Mouse (Mus musculus) adrenal gland, adult 2 months (tissue): Measurements from ENCODE around the gene Cfd. TPM values are rescaled to one million over a fixed set of nuclear protein-coding genes. Genes with fewer than 3 reads are reported as not detected.
A peak's percentile ranks its signal among the peaks of the same experiment; 100 is the strongest.

ENCODE experiments used
- DNase-seq: peaks from one replicate; pipeline ENCODE4 v3.0.0; 2021
- polyA plus RNA-seq: library from polyadenylated mRNA; depleted of rRNA; stranded (reverse); fragments of >200 nt; gene quantifications from 2 replicates; pipeline ENCODE4 v1.2.3, GENCODE M21; 2012
- total RNA-seq, 2 experiments: library from RNA; stranded (reverse); gene quantifications; 2 replicates each; pipeline ENCODE4 v1.2.3; 2021

The Cfd gene
- total and polyA plus RNA-seq, 3 experiments = 2,358 to 4,988 (median 4,405) TPM

DNA sequence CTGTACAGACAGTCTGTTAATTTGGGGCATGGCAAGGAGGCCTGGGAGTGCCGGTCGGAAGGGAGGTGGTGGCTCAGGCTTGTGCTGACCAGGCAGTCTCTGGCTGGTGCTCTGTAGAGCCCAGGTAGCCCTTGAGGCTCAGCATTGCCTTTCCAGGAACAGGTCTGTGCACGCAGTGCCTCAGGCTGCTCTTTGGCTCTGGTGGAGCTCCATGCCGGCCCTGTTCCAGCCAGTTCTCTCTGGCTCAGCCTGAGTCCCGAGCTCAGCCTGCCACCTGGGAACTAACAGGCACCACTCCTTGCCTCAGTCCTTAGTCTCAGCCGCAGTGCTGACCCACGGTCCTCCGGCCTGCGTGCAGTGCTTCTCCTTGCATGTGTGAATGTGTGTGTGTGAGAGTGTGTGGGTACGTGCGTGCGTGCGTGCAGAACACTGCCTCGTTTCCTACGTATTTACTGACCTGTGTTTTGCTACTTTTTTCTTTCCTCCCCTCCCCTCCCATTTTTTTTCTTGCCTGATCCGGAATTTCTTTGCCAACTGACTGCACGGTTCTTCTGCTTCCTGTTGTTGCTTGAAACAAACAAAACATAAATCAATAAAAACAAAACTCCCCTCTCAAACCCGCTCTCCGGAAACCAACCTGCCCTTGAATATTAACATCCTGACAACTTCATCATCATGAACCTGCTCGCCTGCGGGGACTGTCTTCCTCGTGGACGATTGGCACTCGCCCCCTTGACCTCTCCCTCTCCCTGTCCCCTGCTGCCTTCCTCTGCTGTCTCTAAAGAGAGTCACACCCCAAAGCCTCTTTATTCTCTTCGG lies 29.2 kb upstream of the Cfd start:
- peak; percentile 16 for DNase-seq

DNA sequence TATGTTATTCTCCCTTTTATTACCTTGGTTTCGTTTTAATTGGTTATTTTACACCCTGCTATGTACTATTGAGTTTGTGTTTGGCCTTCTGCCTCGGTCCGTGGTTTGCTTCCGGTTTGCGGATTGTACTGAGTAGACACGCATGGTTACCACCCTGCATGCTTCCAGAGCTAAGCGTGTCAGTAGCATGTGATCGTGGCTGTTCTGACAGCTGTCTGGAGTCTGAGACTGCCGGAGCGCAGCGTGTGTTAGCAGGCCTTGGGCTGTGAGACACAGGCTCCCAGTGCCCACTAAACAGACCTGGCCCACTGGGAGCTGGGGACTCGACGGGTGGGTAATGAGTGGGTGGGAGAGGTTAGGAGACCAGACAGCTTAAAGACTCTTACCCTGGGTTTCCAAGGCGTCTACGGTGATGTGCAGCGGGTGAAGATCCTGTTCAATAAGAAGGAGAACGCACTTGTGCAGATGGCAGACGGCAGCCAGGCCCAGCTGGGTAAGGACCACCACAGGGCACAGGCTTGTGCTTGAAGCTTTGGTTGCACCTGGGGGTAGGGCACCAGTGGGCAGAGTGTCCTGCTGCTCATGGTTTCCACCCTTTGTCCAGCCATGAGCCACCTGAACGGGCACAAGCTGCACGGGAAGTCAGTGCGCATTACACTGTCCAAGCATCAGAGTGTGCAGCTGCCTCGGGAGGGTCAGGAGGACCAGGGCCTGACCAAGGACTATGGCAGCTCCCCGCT lies 28.4 kb upstream of the Cfd start:
- DNase-seq = no peak

DNA sequence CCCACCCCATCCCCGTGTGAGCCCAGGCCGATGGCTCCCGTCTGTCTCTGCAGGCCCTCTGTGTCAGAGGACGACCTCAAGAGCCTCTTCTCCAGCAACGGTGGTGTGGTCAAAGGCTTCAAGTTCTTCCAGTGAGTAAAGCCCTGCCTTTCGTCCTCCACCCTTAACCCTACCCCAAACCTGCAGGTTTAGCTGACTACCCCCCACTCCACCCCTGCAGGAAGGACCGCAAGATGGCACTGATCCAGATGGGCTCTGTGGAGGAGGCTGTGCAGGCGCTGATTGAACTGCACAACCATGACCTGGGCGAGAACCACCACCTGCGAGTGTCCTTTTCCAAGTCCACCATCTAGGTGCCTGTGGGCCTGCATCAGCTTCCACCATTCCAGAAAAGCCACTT lies 27.7 kb upstream of the Cfd start:
- DNase-seq = peak; percentile 16

DNA sequence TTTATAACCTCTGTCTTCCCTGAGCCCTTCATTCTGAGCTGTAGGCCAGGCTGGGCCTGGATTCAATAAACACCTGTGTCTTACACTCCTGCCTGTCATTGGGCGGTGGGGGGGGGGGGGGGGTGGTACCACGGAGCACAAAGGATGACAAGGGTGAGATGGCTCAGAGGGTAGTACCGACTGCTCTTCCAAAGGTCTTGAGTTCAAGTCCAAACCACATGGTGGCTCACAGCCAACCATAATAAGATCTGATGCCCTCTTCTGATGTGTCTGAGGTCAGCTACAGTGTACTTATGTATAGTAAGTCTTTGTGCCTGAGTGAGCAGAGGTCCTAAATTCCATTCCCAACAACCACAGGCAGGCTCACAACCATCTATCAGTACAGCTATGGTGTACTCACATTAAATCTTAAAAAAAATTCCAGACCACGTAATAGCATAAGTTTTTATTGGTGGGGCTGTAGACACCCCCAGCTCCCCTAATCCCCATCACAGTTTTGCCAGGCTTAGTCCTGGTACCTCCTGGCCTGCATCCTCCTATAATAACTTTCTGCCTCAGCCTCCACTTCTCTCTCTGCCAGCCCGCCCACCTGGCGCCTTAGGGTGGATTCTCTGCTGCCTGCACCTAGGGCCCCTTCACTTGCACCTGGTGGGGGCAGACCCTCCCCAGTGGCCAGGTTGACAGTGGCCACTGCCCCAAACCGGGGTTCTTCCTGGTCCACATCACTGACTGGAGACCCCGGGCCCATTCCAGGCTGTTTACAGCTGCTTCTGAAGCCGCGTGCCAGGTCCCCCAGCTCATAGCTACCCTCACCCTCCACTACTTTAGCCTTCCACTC lies 26.1 kb upstream of the Cfd start:
- peak; percentile 35 for DNase-seq

DNA sequence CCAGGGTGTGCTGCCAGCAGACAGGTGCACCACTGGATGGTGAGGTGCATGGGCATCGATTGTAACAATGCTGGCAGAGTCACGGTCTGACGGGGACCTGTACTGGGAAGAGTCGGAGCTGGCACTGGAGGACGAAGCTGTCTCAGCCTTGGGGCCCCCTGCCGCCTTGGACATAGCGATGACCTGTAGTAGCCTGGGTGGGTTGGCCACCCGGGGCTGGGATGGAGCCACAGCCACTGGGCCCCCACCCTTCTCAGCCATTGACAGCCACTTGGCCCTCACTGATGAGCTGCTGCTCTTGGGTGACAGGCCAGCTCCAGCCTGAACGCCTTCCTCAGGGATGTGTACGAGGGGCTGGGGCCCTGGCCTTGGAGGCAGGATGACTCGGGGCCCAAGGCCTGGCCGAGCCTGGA lies 25.5 kb upstream of the Cfd start:
- peak; percentile 61 for DNase-seq

DNA sequence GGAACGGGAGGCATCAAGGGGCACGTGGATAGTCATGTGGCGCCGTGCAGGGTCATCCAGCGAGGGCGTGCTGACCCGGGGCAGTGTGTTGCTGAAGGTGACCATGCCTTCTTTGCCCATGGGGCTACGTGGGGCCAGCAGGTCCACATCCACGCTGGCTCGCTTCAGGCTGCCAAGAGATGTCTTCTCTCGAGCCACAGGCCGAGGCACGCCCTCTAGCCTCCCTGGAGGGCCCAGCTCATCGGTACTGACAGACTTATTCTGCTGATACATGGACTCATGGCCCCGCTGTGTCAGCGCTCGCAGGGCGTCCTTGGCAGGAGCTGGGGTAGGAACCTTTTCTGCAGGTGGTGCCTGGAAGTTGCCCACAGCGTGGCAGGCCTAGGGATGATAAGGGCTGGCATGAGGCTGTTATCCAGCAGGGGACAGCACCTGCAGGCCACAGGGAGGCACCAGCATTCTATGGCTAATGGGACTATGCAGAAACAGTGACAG lies 24.8 kb upstream of the Cfd start:
- peak; percentile 68 for DNase-seq

DNA sequence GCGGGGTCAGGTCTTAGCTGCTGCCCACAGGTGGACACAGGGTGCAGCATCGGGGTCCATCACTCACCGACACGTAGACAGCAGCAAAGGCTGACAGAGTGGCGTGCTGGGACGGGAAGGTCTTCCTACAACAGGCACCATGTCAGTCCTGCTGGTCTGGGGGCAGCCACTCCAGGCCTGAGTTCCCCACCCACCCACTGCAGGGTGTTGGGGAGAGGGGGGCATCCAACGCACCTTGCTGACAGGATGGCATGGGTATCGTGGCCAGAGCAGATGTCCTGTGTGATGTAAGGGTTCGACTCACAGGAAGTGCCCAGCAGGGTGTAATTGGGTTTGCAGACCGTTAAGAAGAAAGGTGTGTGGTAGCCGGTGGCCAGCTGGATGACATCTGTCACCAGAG lies 24.1 kb upstream of the Cfd start:
- no peak for DNase-seq

DNA sequence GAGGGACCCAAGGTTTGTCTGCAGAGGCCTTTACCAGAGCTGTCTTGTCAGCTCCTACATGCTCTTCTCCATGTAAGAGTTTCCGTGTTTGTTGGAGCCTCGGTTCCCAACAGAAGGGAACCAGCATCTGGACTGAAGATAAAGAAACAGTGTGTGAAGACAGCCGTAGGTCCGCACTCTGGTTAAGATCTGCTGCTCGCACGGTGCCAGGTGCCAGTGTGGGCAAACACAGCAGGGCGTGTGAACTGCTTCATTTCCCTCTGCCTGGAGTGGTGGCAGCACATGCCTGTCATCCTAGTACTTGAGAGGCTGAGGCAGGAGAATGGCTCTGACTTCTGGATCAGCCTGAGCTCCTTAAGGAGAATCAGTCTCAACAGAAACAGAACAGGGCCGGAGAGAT lies 18.8 kb upstream of the Cfd start:
- DNase-seq = no peak

DNA sequence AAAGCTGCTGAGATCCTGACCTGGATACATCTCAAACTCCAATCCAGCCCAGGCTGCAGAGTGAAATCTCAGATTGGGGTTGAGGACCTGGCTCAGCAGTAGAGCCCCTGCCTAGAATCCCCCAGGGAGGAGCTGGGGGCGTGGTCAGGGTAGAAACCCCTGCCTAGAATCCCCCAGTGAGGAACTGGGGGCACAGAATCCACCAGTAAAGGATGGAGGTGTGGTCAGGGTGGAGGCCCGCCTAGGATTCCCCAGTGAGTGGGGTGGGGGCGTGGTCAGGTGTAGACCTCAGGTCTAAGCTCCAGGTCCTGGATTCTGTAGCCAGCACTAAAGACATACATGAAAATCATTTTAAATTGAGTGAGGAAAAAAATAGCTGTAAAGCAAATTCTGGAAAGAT lies 17.8 kb upstream of the Cfd start:
- no peak for DNase-seq

DNA sequence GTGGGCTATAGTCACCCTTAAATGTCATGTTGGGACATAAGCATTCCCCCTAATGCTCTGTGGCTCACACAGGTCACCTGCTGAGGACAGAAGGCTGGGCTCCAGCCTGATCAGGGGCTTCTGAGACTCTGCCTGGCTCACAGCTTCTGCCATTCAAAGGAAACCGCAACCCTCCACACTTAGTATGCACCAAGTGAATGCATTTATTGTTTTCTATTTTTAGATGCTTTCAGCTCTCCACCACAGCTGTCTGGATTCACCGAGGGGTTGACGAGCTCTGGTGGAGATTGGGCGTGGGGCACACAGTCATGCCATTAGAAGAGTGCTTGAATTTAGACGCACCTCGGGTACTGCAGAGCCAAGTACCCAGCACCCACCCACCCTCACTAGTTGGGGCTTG lies 17.3 kb upstream of the Cfd start:
- DNase-seq = no peak

DNA sequence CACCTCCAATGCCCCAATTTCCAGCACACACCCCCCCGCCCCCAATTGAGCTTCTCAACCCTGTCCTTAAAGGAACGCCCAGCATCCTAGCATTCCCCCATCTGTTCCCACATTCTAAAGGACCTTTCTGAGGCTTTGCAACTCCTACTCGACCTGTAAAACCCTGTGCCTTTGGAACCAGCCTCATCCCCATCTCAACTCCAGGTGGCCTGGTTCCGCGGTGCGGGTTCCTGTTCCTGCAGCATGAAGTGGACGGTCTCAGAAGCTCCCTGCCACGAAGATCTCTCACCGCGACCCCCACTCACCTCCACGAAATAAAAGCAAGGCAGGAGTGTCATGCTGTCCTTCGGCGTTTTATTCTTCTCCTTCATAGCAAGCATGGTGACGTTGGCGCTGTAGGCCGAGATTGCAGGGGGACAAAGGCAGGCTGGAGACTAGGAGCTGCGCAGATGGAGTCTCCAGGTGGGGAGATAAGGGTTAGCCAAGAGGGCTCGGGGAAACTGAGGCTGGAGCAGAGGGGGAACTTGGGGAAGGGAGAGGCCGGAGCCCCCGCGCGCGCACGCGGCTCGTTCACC lies 16.9 kb upstream of the Cfd start:
- DNase-seq = no peak

DNA sequence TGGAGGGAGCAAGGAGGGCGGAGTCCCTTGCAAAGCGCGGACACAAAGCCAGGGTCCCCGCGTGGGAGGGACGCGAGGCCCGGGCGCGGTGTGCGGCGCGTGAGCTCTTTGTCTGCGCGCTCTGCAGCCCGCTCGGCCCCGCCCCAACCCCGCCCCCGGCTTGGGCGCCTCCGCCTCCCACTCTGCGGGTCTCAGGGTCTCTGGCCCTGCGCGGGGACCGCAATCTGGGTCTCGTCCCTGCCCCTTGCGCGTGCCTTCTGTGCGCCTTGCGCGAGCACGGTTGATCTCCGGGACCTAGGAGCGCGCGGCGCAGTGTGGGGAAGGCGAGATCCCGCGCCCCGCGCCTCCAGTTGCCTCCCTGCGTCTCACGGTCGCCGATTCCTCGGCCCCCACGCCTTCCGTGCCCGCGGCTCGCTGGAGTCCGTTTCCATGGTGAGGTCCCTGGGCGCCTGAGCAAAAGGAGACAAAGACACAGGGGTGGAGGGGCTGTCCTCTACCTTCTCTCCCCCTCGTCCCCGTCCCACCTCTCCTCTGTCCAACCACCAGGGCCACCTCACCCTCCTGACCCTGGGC lies 16.3 kb upstream of the Cfd start, which contains the start of the genes Prtn3 and Plppr3:
Gene Prtn3 (plus strand): TSS at position 187 of the 573 bp plus-strand sequence.
Gene Plppr3 (minus strand): TSS at position 345 of the 573 bp plus-strand sequence.
- peak; percentile 37 for DNase-seq

DNA sequence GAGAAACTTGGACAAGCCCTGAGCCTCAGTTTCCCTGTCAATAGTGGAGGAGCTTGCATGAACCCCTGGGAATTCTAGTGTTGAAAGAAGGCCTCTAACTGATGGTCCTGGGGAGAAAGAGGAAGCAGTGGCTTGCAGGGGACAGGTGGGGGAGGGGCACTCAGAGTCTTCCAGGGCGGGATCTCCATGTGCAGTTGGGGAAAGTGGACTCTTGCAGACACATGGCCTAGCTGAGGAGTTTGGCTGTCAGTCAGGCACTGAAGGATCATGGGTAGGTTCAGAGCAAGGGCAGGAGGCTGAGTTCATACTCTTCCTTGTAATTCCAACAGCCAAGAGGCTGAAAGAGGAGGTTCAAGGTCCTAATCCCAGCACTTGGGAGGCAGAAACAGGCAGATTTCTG lies 13.5 kb upstream of the Cfd start:
- DNase-seq = no peak

DNA sequence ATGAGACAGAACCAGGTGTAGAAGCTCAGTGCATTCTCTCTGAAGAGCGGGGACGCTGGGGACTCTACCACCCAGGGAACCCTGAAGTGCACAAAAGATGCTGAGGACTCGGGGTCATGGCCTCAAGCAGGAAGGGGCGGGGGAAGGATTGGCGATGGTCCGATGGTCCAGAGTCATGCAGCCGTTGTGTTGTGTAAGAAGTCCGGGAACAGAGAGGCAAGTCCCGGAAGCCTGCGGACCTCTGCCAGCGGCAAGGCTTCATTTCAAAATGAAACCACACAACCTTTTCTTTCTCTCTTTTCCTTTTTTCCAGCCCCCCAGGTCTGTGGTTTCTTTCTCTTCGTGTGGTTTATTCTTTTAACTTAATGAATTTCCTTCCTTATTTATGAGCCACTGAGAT lies 12.9 kb upstream of the Cfd start:
- DNase-seq = peak; percentile 59

DNA sequence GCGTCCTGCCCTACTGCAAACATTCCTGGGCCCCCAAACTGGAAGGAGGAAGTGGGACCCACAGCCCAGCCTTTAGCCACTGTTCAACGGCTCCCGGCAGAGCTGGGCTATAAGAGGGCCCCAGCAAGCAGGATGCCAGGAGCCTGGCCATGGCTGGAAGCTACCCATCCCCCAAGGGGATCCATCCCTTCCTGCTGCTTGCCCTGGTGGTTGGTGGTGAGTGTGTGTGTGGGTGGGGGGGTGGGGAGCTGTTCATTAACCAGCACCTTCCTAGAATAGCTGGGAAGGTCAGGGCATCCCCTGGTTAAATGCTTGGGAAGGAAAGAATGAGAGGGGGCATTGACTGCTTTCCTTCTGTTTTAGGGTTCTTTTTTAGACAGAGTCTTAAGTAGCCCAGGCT lies 11.1 kb upstream of the Cfd start:
- no peak for DNase-seq

DNA sequence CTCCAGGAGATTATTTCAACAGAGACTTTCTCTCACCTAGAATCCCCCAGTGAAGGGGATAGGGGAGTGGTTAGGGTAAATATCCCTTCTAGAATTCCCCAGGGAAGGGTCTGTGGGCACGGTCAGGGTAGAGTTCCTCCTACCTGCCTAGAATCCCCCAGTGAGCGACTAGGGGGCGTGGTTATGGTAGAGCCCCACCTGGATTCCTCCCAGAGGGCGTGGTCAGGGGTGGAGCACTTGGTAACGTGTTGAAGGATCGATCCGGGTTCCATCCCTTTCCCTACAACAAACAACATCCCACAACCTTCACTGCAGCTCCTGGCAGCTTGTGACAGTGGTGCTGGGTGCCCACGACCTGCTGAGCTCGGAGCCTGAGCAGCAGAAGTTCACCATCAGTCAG lies 9.9 kb upstream of the Cfd start:
- DNase-seq = no peak

DNA sequence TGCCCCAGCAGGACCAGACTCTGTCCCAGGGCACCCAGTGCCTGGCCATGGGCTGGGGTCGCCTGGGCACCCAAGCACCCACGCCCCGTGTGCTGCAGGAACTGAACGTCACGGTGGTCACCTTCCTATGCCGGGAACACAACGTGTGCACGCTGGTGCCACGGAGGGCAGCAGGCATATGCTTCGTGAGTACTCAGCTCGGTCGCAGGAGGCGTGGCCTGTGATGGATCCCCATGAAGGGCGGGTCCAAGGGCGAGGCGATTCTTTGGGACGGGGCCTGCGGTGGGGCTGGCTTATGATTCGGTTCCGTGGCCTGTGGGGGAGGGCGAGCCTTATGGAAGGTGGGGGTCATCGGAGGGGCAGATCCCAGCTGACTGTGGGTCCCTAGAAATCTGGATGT lies 8.7 kb upstream of the Cfd start:
- no peak for DNase-seq

DNA sequence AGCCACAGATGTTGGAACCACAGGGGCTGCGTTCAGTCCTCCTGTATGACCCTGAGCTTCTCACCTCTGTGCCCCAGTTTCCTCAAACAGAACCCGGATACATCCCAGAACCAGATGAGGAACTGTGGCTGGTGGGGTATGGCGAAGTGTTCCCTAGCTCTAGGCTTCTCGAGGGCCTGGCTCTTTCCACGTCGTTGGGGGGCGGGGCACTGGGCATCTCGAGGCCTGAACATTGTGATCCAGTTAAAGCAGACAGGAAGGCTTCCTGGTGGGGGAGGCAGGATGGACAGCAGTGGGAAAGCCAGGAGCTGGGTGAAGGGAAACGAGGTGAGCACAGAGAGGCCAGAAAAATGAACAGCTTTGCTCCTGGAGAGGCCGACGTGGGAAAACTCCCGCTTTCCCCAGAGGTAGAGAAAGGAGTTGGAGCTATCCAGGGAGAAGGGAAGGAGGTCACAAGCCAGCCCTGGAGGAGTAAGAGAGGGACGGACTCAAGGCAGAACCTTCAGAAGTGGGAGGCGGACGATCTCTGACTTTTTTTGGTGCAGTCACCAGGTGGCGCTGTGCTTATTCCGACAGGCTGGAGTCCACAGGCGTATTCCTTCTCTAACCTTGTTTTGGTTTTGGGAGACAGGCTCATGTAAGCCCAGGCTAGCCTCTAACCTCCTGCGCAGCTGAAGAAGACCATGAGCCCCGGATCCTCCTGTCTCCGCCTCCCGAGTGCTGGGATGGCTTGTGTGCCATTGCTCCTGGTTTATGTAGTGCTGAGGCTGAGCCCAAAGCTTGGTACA lies 7.2 kb upstream of the Cfd start:
- DNase-seq = peak; percentile 81

DNA sequence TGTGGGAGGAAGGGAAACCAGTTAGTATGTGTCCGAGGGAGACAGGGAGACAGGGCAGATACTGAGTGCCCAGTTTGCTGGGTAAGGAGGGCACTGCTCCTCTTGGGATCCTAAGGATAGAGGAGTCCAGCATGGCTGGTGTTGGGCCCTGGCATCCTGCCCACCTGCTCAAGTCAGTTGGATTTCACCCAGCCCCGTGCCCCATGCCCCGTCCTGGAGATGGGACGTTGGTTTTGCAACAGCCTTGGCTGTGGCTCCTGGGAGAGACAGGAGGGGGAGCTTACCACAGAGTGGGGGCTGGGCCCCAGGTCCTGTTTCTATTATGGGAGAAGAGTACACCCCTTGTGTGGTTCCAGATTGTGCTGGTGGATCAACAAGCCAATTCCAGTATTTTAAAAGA lies 6.2 kb upstream of the Cfd start:
- peak; percentile 89 for DNase-seq

DNA sequence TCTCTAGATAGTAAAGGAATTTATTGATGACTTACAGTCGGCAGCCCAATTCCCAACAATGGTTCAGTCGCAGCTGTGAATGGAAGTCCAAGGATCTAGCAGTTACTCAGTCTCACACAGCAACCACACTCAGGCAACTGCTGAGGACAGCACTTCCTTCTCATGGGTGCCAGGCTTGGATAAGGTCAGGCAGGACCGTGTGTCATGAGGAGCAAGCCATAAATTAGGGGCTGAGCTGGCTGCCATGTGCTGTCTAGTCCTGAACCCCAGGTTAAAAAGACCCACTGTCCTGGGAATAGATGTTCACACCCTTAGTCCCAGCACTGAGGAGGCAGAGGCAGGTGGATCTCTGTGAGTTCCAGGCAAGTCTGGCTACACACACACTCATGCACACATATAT lies 5.7 kb upstream of the Cfd start:
- DNase-seq = peak; percentile 78

DNA sequence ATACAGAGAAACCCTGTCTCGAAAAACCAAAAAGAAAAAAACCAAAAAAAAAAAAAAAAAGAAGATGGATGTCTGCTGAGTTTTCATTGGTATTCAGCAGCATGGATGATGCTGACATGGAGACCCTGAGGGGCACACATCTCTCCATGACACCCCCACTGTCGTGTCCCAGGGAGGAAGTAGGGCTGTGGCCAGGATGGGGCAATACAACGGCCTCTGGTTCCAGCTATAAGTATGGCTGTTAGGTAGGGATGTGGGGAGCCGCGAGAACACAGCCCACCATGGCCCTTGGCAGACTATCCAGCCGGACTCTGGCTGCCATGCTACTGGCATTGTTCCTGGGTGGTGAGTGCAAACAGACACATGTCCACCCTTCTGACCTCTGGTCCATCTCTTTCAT lies 4.6 kb upstream of the Cfd start, which contains the start of gene Elane:
Gene Elane (plus strand): TSS at position 194 of the 400 bp plus-strand sequence.
- no peak for DNase-seq
